Mouse (Mus musculus) naive thymus-derived CD4-positive, alpha-beta T cell, adult 2 months (primary cell): ENCODE measurements around the gene Plekhm3.

Experiments
- DNase-seq: peaks from one replicate; pipeline ENCODE4 v3.0.0-alpha.2; 2011; ENCODE audit warnings: low read depth

The Plekhm3 gene

DNA sequence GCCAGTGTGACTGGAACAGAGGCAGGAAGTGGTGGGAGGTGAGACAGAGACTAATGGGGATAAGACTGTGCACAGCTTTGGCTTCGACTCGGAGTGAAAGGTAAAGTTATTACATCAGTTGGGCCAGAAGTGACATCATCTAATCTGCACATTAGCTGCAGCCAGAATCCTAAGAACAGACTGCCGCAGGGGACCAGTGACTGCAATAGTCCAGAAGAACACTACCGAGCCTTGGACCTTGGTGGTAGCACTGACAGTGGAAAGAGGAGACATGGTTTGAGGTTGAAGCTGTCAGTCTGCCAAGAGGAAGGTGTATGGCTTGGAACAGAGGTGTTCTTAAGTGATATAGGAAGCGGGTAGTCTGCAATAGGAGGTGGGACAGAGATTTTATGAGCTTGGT lies 80.9 kb downstream of the Plekhm3 start:
- DNase-seq: no peak

DNA sequence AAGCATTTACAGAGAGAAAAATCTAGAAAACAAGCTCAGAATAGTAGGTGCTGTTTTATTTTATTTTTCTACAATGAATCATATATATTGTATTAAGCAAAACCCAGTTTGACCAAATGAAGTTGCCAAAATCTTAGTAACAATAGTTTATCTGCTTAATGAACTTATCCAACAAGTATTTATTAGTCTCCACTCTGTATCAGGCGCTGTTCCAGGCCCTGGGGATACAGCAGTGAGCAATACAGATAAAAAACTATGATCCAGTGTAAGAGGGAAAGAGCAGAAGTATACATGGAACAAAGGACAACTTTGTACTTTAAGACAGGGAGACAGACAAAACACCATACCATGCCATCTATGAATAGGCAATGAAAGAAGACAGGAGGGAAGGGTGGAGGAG lies 81.5 kb downstream of the Plekhm3 start:
- no peak for DNase-seq

DNA sequence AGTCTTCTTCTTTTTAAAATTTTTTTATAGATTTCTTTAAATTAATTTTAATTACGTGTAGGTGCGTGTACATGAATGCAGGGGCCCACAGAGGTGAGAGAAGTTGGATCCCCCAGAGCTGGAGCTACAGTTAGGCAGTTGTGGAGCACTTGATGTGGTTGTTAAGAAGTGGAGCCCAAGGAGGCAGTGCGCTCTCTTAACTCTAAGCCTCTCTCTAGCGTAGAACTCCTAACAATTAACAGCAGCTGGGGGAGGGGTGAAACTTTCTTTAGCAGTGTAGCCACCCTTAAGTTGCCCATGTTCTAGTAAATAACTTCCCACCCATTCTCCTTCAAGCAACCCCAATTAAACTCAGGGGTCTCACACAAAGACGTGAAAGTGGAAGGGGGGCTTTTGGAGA lies 84.7 kb downstream of the Plekhm3 start:
- no peak for DNase-seq

DNA sequence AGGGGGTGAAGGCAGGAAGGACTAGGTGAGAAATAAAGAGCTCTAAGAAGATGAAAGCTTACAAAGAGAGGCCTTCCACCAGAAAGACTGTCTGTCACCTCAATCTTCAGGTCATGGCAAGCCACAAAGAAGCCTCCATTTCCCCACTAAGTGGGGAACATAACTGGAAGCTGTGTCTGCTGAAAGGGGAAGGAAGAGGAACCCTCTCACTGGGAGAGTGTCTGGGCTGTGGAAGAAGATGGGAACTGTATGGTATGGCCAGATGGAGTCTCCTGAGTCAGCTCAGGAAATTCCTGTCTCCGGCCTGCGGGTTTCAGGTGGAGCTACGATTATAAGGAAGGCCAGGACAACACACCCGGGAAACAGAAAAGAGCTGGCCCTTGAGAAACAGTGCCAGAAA lies 88.9 kb downstream of the Plekhm3 start:
- no peak for DNase-seq

- DNase-seq: no peak
These were observed 90.5 kb downstream of the Plekhm3 start for GRCm38 (mm10) chr1:64866140-64866539.

- DNase-seq: no peak
These were observed 96.2 kb downstream of the Plekhm3 start for GRCm38 (mm10) chr1:64860235-64860920.

DNA sequence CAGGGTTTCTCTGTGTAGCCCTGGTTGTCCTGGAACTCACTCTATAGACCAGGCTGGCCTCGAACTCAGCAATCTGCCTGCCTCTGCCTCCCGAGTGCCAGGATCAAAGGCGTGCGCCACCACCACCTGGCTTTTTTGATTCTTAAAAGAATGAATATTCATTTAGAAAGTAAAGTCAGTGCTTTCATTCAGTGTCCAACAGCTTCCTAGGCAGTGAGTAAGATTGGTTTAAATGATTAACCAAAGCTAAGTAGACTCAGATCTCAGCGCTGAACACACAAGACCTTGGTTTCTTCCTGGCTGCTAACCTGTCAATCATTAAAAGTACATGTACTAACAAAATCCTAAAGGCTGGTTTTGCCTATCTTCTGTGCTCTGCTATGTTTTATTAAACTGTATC lies 96.8 kb downstream of the Plekhm3 start:
- DNase-seq: no peak

DNA sequence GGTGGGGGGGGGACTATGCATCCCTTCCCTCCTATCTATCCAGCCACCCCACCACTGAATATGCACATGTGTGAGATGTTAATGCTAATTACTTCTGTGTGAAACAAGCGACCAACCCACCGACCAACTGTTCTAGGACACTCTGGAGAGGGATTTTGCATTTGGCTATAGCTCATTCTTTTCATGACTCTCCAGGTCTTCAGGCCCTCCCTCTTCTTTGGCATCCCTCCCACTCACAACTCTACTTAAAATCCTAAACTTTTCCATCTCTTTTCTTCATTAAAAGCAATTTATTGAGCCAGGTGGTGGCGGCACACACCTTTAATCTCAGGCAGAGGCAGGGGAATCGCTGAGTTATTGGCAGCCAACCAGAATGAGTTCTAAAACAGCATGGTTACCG lies 101.8 kb downstream of the Plekhm3 start:
- DNase-seq: no peak

- DNase-seq: no peak
These were observed 102.6 kb downstream of the Plekhm3 start for GRCm38 (mm10) chr1:64853738-64854730.

GRCm38 (mm10) chr1:64853244-64853643 lies 103.4 kb downstream of the Plekhm3 start:
- DNase-seq: no peak

- DNase-seq: no peak
These were observed 104.4 kb downstream of the Plekhm3 start for GRCm38 (mm10) chr1:64852272-64852671.

- no peak for DNase-seq
These were observed 106.3 kb downstream of the Plekhm3 start for GRCm38 (mm10) chr1:64850345-64850744.

DNA sequence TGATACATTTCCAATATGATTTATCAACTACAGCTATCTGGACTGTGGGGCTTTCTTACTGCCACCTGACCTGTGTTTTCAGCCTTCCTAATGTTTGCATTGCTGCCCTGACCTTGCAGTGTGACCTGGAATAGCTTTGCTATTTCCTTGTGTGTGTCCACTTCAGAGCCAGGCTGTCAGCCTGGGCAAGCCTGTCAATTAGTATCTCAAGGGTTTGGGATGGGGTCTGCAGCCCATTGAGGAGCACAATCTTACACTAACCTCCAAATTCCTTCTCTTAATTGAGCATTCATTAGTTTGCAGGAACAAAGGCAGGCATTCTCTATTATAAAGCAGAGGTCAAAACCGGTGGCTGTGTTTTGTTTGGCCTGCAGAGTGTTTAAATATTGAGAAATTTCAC lies 107.6 kb downstream of the Plekhm3 start:
- DNase-seq: no peak

GRCm38 (mm10) chr1:64848081-64848480 lies 108.5 kb downstream of the Plekhm3 start:
- DNase-seq: no peak

GRCm38 (mm10) chr1:64847565-64847964 lies 109.1 kb downstream of the Plekhm3 start:
- no peak for DNase-seq

GRCm38 (mm10) chr1:64844978-64845377 lies 111.6 kb downstream of the Plekhm3 start:
- DNase-seq: no peak

- no peak for DNase-seq
These were observed 112.6 kb downstream of the Plekhm3 start for GRCm38 (mm10) chr1:64843900-64844616.

DNA sequence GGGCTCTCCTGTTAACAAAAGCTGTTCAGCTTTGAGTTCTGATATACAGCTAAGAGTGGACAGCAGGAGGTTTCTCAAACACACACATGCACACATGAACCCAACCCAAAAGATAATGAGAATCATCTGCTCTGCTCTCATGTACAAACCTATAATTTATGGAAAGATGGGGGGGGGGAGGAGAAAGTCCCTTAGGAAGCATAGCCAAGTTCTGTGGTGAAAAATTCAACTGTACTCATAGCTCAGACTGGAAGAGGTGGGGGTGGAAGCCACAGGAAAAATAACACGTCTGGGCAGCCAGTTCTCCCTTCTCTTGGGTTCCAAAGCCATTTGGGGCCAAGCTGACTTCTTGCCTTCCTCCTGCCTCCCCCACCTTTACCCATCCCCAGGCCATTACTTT lies 115.7 kb downstream of the Plekhm3 start:
- no peak for DNase-seq

DNA sequence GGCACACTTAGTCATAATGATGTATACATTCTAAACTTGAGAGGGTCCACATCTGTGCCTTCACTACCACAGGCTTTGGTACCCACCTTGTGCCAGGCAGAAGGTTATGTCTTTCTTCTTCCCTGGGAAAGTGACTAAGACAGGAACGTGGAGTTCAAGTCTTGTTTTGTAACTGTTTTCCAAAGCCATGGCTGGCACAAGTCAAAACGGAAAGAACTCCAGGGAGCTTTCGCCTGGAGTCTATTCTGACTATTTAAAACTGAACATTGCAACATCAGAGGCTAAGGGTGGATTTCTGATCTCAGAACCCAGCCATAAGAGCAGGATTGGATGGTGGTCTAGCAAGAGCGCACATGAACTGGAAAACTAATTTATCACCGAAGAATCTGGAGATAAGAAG lies 120.0 kb downstream of the Plekhm3 start:
- no peak for DNase-seq

DNA sequence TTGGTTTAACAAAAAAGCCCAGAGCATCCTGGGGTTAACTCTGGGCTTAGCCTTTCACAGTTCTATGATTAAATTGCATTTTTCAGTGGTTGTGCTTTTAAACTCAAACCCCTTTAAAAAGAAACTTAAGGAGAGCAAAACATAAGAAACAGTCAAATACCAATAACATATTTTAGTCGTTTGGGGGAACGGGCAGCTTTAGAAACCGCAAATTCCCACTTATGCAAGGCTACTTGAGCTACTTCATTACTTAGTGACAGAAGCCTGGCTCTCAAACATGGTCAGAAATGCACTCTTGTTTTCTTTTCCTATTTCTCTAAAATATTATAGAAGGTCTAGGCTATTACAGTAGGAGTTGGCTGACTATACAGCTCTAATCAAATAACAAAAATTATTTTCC lies 120.5 kb downstream of the Plekhm3 start:
- no peak for DNase-seq

GRCm38 (mm10) chr1:64831552-64831951 lies 125.1 kb downstream of the Plekhm3 start:
- DNase-seq: no peak

GRCm38 (mm10) chr1:64827434-64827833 lies 129.2 kb downstream of the Plekhm3 start:
- no peak for DNase-seq
